Mouse (Mus musculus): ENCODE measurements around the gene Slc12a6. TPM values are rescaled to one million over a fixed set of nuclear protein-coding genes. Genes with fewer than 3 reads are reported as not detected.

Slc12a6 gene
- polyA plus RNA-seq, 1 experiment from 2014 or later, result 11.9 TPM

DNA sequence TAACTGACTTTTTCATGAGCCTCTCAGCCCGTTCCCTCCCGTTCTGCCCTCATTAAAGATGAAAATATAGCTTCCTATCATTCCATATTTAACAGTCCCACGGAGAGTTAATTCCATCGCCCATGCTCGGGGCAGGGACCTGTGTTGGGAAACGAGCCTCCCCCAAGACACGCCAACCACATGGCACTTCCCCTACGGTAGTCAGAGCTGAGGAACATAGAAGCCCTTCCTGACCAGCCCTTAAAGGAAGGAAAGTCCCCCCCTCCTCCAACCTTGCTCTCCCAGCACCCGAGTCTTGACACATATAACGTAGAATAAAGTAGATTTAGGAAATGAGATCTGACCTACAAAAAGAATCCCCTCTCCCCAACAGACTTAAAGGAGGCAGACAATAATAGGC lies 18.3 kb upstream of the Slc12a6 start:
- WGBS, result 68% methylated on average over 10 of the region's 10 CpGs
- no peak overlapping the region for H3K27ac ChIP-seq (ENCODE audit: low read depth)
- H3K4me2 ChIP-seq, result no peak overlapping the region
- no peaks in the 10 kb centered on the region for H3K9me3 ChIP-seq (ENCODE audit: low read depth, low read length)
- 0 out of 2 replicates have a peak, but pooled peaks cover 7% of the 10 kb centered on the region for H3K36me3 ChIP-seq (ENCODE audit: insufficient read depth)
- H3K27me3 ChIP-seq (ENCODE audit: insufficient read depth, low read length), result no peaks in the 10 kb centered on the region
- TF ChIP-seq CTCF (IDR thresholded peaks at IDR 0.05; ENCODE audit: low read depth), result no peak
- H3K9ac ChIP-seq, result no peak overlapping the region
- DNase-seq (no peak), ATAC-seq (ENCODE audit: insufficient read depth) (no peak)
- H3K4me3 ChIP-seq (ENCODE audit: low read depth, low read length), result no peak overlapping the region
- H3K4me1 ChIP-seq (ENCODE audit: insufficient read depth), result no peaks in the 10 kb centered on the region

GRCm38 (mm10) chr2:112249780-112250453 lies 15.7 kb upstream of the Slc12a6 start:
- Histone ChIP-seq H3K36me3 (ENCODE audit: insufficient read depth) (0 out of 2 replicates have a peak, but pooled peaks cover 7% of the 10 kb centered on the region), H3K9me3 (ENCODE audit: low read depth, low read length) (no peaks in the 10 kb centered on the region), H3K4me1 (ENCODE audit: insufficient read depth) (no peaks in the 10 kb centered on the region), H3K4me3 (ENCODE audit: low read depth, low read length) (no peak overlapping the region), H3K4me2 (no peak overlapping the region), H3K9ac (no peak overlapping the region), H3K27ac (ENCODE audit: low read depth) (no peak overlapping the region), H3K27me3 (ENCODE audit: insufficient read depth, low read length) (no peaks in the 10 kb centered on the region)
- ATAC-seq (ENCODE audit: insufficient read depth), result no peak
- no peak for DNase-seq
- no peak for TF ChIP-seq CTCF (IDR thresholded peaks at IDR 0.05; ENCODE audit: low read depth)
- WGBS, result 85% methylated on average over 10 of the region's 10 CpGs

DNA sequence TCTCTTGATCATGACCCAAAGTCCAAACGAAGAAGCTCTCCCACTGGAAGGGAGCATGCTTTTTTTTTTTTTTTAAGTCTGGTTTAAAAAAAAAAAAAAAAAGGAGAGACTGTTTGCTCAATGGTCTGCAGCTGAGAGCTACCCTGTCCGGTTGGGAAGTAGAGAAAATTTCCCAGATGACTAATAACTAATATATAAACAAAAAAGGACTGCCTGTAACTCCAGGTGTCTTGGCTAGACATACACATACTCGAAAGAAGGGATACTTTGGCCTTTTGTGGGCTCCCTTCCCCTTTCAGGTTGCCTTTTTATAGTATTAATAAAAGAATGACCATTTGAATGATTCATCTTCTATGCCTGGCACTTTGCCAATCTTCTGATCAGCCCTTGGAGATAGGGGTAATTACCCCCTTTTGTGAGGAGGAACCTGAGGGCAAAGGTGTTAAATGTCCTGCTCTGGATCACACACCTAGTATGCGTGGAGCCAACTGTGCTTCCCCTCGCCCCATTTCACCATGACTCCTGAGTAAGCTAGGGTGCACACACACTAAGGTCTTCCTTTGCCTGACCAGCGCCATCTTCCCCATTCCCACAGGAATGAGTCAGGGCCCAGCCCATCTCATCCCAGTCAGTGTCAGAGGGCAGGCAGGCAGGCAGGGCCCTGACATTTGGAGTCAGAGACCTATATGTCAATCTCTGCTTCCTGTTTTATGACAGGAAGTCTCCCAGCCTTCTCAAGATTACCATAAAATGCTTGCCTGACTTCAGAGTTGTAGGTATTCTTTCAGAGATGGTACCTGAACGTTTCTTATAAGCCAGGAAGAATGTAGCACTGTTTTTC lies 10.7 kb upstream of the Slc12a6 start:
- Histone ChIP-seq H3K27me3 (ENCODE audit: insufficient read depth, low read length) (no peaks in the 10 kb centered on the region), H3K9ac (no peak overlapping the region), H3K4me2 (no peak overlapping the region), H3K4me3 (ENCODE audit: low read depth, low read length) (no peak overlapping the region), H3K4me1 (ENCODE audit: insufficient read depth) (no peaks in the 10 kb centered on the region), H3K9me3 (ENCODE audit: low read depth, low read length) (no peaks in the 10 kb centered on the region), H3K36me3 (ENCODE audit: insufficient read depth) (no peaks in the 10 kb centered on the region), H3K27ac (ENCODE audit: low read depth) (no peak overlapping the region)
- DNase-seq (no peak), ATAC-seq (ENCODE audit: insufficient read depth) (no peak)
- no peak for TF ChIP-seq CTCF (IDR thresholded peaks at IDR 0.05; ENCODE audit: low read depth)
- WGBS, result 54% methylated on average over 7 of the region's 7 CpGs

- ATAC-seq (ENCODE audit: insufficient read depth) (no peak), DNase-seq (no peak)
- Histone ChIP-seq H3K4me1 (ENCODE audit: insufficient read depth) (0 out of 2 replicates have a peak, but pooled peaks cover 4% of the 10 kb centered on the region), H3K9me3 (ENCODE audit: low read depth, low read length) (no peaks in the 10 kb centered on the region), H3K36me3 (ENCODE audit: insufficient read depth) (no peaks in the 10 kb centered on the region), H3K9ac (no peak within 1 kb of the TSS), H3K27ac (ENCODE audit: low read depth) (no peak within 1 kb of the TSS), H3K27me3 (ENCODE audit: insufficient read depth, low read length) (no peaks in the 10 kb centered on the region), H3K4me3 (ENCODE audit: low read depth, low read length) (no peak within 1 kb of the TSS), H3K4me2 (no peak within 1 kb of the TSS)
- 0 out of 2 replicates have a peak, but pooled peaks have one; percentile 16 for TF ChIP-seq CTCF (IDR thresholded peaks at IDR 0.05; ENCODE audit: low read depth)
- 67% methylated on average over 10 of the region's 10 CpGs for WGBS
Measured at GRCm38 (mm10) chr2:112259241-112259962, 6.2 kb upstream of the Slc12a6 start, which contains the start of gene Nutm1. Nutm1 (minus strand) TSS chr2:112259291.

GRCm38 (mm10) chr2:112261748-112262653 lies 3.6 kb upstream of the Slc12a6 start, which contains the start of gene Nop10:
Nop10 (plus strand) TSS chr2:112261926.
- peak within 1 kb of the TSS; percentile 52 for H3K4me3 ChIP-seq (ENCODE audit: low read depth, low read length)
- no peaks in the 10 kb centered on the region for H3K27me3 ChIP-seq (ENCODE audit: insufficient read depth, low read length)
- peak; percentile 64 for ATAC-seq (ENCODE audit: insufficient read depth)
- H3K9me3 ChIP-seq (ENCODE audit: low read depth, low read length), result no peaks in the 10 kb centered on the region
- peak; percentile 97 for DNase-seq
- no peaks in the 10 kb centered on the region for H3K36me3 ChIP-seq (ENCODE audit: insufficient read depth)
- WGBS, result under 1% methylated on average over 36 of the region's 36 CpGs
- H3K9ac ChIP-seq, result peak within 1 kb of the TSS; percentile 58
- H3K27ac ChIP-seq (ENCODE audit: low read depth), result peak within 1 kb of the TSS; percentile 63
- peak within 1 kb of the TSS; percentile 73 for H3K4me2 ChIP-seq
- peaks cover 8% of the 10 kb centered on the region; the same call in 1 of the 2 replicates for H3K4me1 ChIP-seq (ENCODE audit: insufficient read depth)
- TF ChIP-seq CTCF (IDR thresholded peaks at IDR 0.05; ENCODE audit: low read depth), result peak; percentile 90

DNA sequence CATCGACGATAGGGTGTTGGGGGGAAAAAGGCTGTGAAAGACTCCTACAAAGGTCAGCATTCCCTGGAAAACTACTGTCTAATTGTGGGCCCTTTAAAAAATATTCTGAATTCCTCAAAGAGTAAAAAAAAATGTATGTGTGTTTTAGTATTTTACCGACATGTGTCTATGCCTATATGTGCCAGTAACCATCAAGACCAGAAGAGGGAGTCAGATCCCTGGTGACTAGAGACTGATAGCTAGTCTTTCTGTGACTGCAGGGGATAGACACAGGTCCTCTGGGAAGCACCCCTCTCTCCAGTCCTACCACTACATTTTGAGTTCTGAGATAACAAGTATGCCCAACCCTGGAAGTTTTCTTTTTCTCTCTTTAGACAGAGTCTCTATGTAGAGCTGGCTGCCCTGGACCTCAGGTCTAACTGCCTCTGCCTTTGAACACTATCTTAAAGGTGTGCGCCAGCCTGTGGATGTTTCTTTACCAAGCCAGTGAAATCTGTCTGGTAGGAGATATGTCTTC lies 2.8 kb upstream of the Slc12a6 start:
- Histone ChIP-seq H3K4me1 (ENCODE audit: insufficient read depth) (peaks cover 10% of the 10 kb centered on the region; the same call in 1 of the 2 replicates), H3K9ac (peak overlapping the region; percentile 58), H3K4me2 (peak overlapping the region; percentile 73), H3K36me3 (ENCODE audit: insufficient read depth) (no peaks in the 10 kb centered on the region), H3K4me3 (ENCODE audit: low read depth, low read length) (peak overlapping the region; percentile 52), H3K27ac (ENCODE audit: low read depth) (no peak overlapping the region), H3K27me3 (ENCODE audit: insufficient read depth, low read length) (no peaks in the 10 kb centered on the region), H3K9me3 (ENCODE audit: low read depth, low read length) (no peaks in the 10 kb centered on the region)
- TF ChIP-seq CTCF (IDR thresholded peaks at IDR 0.05; ENCODE audit: low read depth), result peak; percentile 33; the same call in 1 of the 2 replicates
- DNase-seq (peak; percentile 46), ATAC-seq (ENCODE audit: insufficient read depth) (no peak)
- WGBS, result 28% methylated on average over 4 of the region's 4 CpGs
